Mouse (Mus musculus) ES-E14 (cell line): ENCODE measurements around the gene Rab11a. TPM values are rescaled to one million over a fixed set of nuclear protein-coding genes. Genes with fewer than 3 reads are reported as not detected.

Experiments
- DNase-seq: peaks from one replicate; pipeline ENCODE4 v3.0.0-alpha.2; 2013; ENCODE audit warnings: low read depth, low spot score
- H3K27ac ChIP-seq: 2 replicates; pipeline ENCODE4 v1.5.1; 2012; ENCODE audit warnings: low read depth, mild to moderate bottlenecking, low read length, moderate library complexity, mixed read lengths; ENCODE audit not compliant: poor library complexity, insufficient read depth, severe bottlenecking
- H3K36me3 ChIP-seq: 2 replicates; pipeline ENCODE4 v1.6.1; 2012; ENCODE audit warnings: mild to moderate bottlenecking, low read length, moderate library complexity, mixed read lengths; ENCODE audit not compliant: control insufficient read depth, poor library complexity, insufficient read depth, severe bottlenecking
- H3K4me1 ChIP-seq, 2 experiments: fragments of 150-350 bp in 1 of 2; sonication (generic) in 1 of 2; 2 replicates each; pipeline ENCODE4 v1.6.1; 2012; ENCODE audit warnings: low read length in 2 of 2, mild to moderate bottlenecking in 1 of 2, mixed read lengths in 1 of 2; ENCODE audit not compliant: control insufficient read depth in 2 of 2, insufficient read depth in 2 of 2, poor library complexity in 1 of 2
- H3K4me3 ChIP-seq, 2 experiments: fragments of 150-350 bp in 1 of 2; sonication (generic) in 1 of 2; 2 replicates each; pipeline ENCODE4 v1.5.1; 2012; ENCODE audit warnings: low read length in 2 of 2, low read depth in 1 of 2, mild to moderate bottlenecking in 1 of 2, mixed read lengths in 1 of 2; ENCODE audit not compliant: insufficient read depth in 1 of 2, poor library complexity in 1 of 2, severe bottlenecking in 1 of 2
- H3K9ac ChIP-seq: 2 replicates; pipeline ENCODE4 v1.6.1; 2012; ENCODE audit warnings: low read depth, mild to moderate bottlenecking, low read length, mixed read lengths; ENCODE audit not compliant: poor library complexity, insufficient read depth, severe bottlenecking
- H3K9me3 ChIP-seq: fragments of 150-350 bp; sonication (generic); 2 replicates; pipeline ENCODE4 v1.6.1; 2012; ENCODE audit warnings: low read depth, mild to moderate bottlenecking, low read length; ENCODE audit not compliant: control insufficient read depth, insufficient read depth
- CHD2 ChIP-seq: IDR thresholded peaks from 2 replicates; pipeline ENCODE4 v1.6.1; 2014; ENCODE audit warnings: mild to moderate bottlenecking, low read depth, low read length, inconsistent platforms
- HCFC1 ChIP-seq: IDR thresholded peaks from 2 replicates; pipeline ENCODE4 v1.6.1; 2012; ENCODE audit warnings: low read length, inconsistent platforms, borderline replicate concordance; ENCODE audit not compliant: insufficient read depth
- MAFK ChIP-seq: IDR thresholded peaks from 2 replicates; pipeline ENCODE4 v1.6.1; 2014; ENCODE audit warnings: mild to moderate bottlenecking, low read depth, low read length, inconsistent platforms; ENCODE audit not compliant: insufficient read depth
- ZC3H11A ChIP-seq: IDR thresholded peaks from 2 replicates; pipeline ENCODE4 v1.6.1; 2012; ENCODE audit warnings: low read depth, mild to moderate bottlenecking, inconsistent platforms, low read length, borderline replicate concordance
- ZNF384 ChIP-seq: IDR thresholded peaks from 2 replicates; pipeline ENCODE4 v1.6.1; 2012; ENCODE audit warnings: low read depth, low read length, inconsistent platforms
- in situ Hi-C, 2 experiments: fragments of 600-800 bp; cut with MboI; formaldehyde crosslinking; loops; one replicate each; pipeline ENCODE4 v1.15.1; 2025; ENCODE audit warnings: low sequenced_read_pairs in 2 of 2, inconsistent platforms in 1 of 2; ENCODE audit not compliant: unreplicated experiment in 2 of 2
- total RNA-seq: library from RNA; depleted of rRNA; stranded (reverse); fragments of 300-350 nt; gene quantifications from 2 replicates; pipeline ENCODE4 v1.2.3, GENCODE M21; 2012; rRNA removed

The Rab11a gene
- total RNA-seq, 1 experiment, result 77.0 TPM

DNA sequence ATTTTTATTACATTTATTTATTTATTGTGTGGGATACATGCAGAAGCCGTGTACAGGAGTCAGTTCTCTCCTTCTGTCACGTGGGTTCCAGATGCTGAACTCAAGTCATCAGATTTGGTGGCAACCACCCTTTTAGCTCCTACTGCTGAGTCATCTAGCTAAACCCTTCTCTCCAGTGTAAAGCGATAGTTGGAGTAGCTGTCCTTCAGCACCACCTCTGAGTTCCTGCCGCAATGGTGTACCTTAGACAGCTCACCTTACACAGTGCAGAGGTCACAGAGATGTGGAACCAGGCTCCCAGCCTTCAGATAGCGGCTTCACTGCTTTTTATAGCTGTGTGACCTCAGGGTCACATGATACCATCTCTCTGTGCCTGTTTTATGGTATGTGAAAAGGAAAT lies 70.0 kb downstream of the Rab11a start:
- Histone ChIP-seq H3K27ac (no peak overlapping the region), H3K9me3 (no peaks in the 10 kb centered on the region), H3K9ac (no peak overlapping the region), H3K4me3 (no peak overlapping the region), H3K4me1 (peaks cover 14 to 25% of the 10 kb centered on the region in 2 experiments; a peak in 3 of 4 replicates), H3K36me3 (no peaks in the 10 kb centered on the region)
- in situ Hi-C loops, result no loop called here
- peak; percentile 79 for DNase-seq
- TF ChIP-seq MAFK (peak; percentile 98), HCFC1 (no peak)

GRCm38 (mm10) chr9:64666549-64666948 lies 71.0 kb downstream of the Rab11a start:
- Histone ChIP-seq H3K4me3 (no peak overlapping the region), H3K4me1 (peaks cover 14 to 20% of the 10 kb centered on the region in 2 experiments; a peak in 3 of 4 replicates), H3K27ac (no peak overlapping the region), H3K9ac (no peak overlapping the region), H3K36me3 (no peaks in the 10 kb centered on the region), H3K9me3 (no peaks in the 10 kb centered on the region)
- no peak for TF ChIP-seq CHD2
- TF ChIP-seq ZNF384, result no peak
- no peak for TF ChIP-seq HCFC1
- TF ChIP-seq ZC3H11A, result no peak
- no peak for TF ChIP-seq MAFK
- in situ Hi-C loops, result no loop called here
- peak; percentile 42 for DNase-seq

Other genes starting within 250 kb of the Rab11a start
- 3.7 and 5.4 TPM in 2 replicates for gene Dennd4a, start 73.6 kb upstream of the Rab11a start, total RNA-seq
- gene Slc24a1, start 213.8 kb upstream of the Rab11a start, total RNA-seq, result 0.45 and 0.79 TPM in 2 replicates
- 35.9 and 37.5 TPM in 2 replicates for gene Ints14, start 223.1 kb upstream of the Rab11a start, total RNA-seq